Mouse (Mus musculus) gastrocnemius, adult 8-10 months (tissue): ENCODE data around the gene Lgals9. TPM values are rescaled to one million over a fixed set of nuclear protein-coding genes. Genes with fewer than 3 reads are reported as not detected.
"Not testable (repeated sequence)": the region's sequence is repeated elsewhere in the genome, so short reads cannot be mapped to it uniquely, and the experiment has no call there.

Experiments
- DNase-seq, 2 experiments: peaks; one replicate each; pipeline ENCODE4 v3.0.0; 2022; ENCODE audit warnings: low spot score in 2 of 2
- total RNA-seq, 4 experiments: library from RNA; stranded (reverse); gene quantifications; 2 replicates each; pipeline ENCODE4 v1.2.4; 2022

Lgals9 gene
- total RNA-seq, 4 experiments from 2014 or later = 3.2 to 6.8 (median 5.2) TPM

DNA sequence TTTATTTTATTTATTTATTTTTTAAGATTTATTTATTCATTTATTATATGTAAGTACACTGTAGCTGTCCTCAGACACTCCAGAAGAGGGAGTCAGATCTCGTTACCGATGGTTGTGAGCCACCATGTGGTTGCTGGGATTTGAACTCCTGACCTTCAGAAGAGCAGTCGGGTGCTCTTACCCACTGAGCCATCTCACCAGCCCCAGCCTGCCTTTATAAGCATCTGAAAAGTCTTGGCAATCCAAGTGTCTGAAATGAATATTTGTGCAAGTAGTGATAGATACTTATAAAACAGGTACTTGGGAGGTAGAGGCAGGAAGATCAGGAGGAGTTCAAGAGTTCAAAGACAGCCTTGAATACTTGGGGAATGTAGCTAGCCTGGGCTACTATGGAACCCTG is 22.6 kb upstream of the Lgals9 start:
- DNase-seq = not testable (repeated sequence)

DNA sequence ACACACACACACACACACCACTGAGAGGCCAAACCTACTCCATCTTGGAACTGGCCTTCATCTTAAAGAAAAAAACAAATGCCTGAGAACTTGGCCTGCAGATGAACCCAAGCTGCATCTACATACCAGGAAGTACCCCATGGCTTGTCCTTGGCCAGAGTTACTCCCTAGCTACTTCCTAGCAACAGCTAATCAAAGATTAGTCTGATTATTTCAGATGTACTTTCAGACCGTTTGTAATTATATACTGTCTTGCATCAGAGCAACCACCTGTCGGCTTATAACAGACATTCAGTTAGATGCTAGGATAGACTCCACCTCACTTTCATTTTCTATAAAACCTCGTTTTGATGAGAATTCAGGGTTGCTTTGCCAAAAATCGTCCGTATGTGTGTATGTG is 21.7 kb upstream of the Lgals9 start:
- DNase-seq = no peak

DNA sequence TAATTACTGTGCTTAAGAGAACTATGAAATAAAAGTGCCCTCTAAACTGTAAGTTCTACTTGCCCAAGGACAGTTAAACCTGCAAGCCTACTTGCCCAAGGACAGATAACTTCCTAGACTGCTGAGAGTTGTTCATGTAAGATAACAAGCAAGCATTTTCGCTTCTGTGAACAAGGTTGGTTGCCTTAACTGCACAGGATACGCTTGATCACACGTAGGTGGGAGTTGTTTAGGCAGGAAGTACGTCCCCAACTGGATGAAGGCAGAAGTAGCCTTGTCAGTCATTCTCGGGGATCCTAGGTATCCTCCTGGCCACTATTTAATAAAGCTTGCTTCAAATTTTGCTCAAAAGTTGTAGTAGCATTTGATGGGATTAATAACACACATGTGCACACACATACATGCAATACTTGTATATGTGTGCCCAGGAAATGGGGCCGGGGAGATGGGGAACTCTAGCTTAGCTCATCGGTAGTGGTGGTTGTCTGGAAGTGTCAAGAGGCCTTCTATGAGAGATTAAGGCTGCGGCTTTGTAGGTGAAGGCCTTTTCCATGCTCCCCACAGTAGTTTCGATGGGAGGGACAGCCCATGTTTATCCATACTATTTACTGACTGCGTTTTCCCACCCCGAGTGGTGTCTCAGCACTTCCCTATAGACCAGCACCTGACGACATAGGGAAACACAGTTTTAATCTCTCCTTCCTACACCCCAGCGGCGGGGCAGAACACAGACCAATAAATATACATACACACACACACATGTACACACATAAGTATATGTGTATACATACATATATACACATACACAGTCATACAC is 21.0 kb upstream of the Lgals9 start:
- no peak for DNase-seq

GRCm38 (mm10) chr11:79003769-79004638 is 19.3 kb upstream of the Lgals9 start:
- DNase-seq = no peak

- no peak for DNase-seq
Measured at GRCm38 (mm10) chr11:79003053-79003768, 18.5 kb upstream of the Lgals9 start.

- no peak for DNase-seq
Measured at GRCm38 (mm10) chr11:79002551-79002951, 17.8 kb upstream of the Lgals9 start.

GRCm38 (mm10) chr11:79001871-79002270 is 17.1 kb upstream of the Lgals9 start:
- no peak for DNase-seq

GRCm38 (mm10) chr11:78999118-78999517 is 14.4 kb upstream of the Lgals9 start:
- no peak for DNase-seq

DNA sequence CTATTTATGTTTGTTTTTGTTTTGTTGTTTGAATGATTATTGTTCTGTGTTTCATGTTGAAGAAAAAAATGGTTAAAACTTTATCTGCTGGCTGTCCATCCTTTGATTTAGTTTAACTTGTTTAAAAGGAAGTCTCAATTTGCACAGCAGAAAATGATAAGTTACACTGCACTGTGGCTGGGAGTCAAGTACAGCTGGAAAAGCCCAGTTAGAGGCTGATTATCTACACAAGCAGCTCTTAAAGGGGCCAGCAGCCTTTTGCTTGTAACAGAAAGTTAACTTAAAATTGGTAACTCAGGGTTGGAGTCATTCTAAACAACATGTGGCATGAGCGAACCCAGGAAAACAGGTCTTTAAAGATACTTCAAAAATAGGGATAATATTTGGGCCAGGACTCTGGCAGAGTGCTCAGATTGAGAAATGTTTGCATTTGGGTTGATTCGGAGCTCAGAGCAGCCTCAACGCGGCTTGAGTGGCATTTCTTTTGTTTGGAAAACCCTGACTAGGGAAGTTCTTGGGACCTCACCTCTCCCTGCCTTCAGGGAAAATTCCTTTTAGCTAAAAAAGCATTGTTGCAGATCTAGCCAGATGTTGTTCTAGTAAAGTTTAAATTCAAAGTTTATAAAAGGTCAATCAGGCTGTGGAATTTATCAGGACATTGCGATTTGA is 6.3 kb upstream of the Lgals9 start:
- DNase-seq = not testable (repeated sequence)

DNA sequence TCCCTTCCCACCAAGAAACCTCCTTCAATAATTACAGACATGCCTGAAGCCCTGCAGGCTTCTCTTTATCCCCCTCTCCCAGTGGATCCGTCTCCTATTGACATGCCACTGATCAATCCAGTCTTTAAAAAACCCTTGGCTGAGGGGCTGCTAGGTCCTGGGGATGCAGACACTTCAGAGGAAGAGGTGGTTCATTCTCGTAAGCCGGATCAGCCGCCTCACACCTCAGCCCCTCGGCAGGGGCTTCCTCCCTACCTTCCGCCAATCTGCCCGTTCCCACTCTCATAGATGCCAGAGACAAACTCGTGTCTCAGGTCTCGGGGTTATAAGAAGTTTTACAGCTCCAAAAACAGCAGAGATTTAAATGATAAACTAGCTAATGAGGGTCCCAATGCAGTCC is 5.3 kb upstream of the Lgals9 start:
- no peak for DNase-seq

- DNase-seq = not testable (repeated sequence)
Measured at GRCm38 (mm10) chr11:78989206-78989605, 4.5 kb upstream of the Lgals9 start.

GRCm38 (mm10) chr11:78986311-78987002 is 1.7 kb upstream of the Lgals9 start:
- no peak for DNase-seq

- DNase-seq = no peak
Measured at GRCm38 (mm10) chr11:78985505-78985904, 759 bp upstream of the Lgals9 start.

DNA sequence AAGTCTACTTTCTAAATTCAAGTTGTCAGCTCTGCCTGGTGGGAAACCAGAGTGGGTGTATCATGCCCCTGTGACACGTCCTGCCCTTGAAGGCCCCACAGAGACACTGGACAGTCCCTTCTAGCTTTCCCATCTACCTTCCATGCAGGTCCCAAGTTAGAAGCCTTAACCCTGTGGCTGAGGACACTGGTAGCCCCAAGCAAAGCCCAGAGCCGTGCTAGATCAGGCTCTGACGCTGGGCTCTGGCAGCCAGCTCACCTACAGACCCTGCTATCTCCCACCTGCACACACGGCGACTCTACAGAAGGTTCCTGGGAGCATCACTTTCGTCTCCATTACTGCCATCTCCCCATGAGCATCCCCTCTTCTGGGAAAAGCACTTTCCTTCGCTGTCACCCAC is 1.2 kb downstream of the Lgals9 start:
- DNase-seq = no peak

DNA sequence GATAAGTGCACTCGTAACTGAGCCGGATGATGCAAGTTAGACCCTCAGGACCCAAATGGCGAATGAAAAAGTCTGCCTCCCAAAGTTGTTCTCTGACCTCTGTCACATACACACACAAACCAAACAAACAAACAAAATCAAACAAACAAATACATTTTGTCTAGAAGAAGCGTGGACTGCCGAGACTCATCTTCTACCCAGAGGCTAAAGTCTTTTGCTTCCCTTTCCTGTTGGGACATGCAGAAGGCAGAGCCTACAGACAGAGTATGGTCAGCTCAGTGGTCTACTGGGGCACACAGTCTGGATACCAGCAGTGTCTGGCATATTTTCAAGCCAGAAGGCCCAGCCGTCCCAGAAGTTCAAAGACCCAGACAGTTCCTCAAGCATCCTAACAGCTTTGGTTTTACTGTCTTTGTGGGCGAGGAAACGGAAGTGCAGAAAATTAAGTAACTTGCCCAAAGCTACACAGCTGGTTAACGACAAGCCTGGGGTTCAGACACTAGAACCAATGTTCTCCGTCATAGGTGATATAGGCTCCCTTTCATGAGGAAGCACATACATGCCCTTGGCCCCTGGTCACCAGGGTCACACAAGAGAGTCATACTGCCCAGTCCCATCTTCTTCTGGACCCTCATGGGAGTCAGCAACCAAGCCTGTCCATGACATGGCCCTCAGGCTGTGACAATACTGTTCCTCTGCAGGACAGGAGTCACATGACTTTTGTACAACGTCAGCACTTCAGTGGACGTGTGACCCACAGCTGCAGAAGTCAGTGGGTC is 2.0 kb downstream of the Lgals9 start:
- no peak for DNase-seq

DNA sequence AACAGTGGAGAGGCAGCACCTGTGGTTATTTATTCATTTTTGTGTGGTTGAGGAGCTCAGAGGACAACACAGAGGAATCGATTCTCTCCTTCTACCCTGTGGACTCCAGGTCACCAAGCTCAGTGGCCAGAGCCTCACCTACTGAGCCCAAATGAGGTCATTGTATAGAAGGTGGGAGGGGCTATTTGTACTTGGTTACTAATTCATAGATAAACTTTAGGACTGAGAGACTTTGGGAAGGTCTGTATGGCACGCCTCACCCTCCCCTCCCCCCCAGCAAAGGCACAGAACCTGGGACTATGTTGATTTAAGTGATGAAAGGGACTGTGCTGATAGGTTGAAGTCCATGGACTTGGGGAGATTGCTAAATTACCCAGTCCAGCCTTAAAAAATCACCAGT is 2.7 kb downstream of the Lgals9 start:
- no peak for DNase-seq

DNA sequence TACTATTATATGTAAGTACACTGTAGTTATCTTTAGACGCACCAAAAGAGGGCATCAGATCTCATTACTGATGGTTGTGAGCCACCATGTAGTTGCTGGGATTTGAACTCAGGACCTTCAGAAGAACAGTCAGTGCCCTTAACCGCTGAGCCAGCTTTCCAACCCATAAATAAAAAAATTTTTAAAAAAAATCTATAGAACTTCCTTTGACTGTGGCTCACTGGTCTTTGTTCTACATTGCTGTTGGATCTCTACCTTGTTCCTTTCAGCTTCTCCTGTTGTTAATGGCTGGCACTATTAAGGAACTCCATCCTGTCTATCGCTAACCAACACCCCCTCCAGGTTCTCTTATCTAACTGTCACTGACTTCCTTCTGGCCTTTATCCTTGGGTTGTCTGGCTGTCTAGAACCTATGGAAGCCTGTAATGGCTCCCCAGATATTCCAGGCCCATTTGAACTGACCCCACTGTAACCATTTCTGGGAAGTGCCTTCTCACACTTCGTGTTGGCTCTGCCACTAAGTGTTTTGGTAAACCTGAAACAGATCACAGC is 4.6 kb downstream of the Lgals9 start:
- no peak for DNase-seq

DNA sequence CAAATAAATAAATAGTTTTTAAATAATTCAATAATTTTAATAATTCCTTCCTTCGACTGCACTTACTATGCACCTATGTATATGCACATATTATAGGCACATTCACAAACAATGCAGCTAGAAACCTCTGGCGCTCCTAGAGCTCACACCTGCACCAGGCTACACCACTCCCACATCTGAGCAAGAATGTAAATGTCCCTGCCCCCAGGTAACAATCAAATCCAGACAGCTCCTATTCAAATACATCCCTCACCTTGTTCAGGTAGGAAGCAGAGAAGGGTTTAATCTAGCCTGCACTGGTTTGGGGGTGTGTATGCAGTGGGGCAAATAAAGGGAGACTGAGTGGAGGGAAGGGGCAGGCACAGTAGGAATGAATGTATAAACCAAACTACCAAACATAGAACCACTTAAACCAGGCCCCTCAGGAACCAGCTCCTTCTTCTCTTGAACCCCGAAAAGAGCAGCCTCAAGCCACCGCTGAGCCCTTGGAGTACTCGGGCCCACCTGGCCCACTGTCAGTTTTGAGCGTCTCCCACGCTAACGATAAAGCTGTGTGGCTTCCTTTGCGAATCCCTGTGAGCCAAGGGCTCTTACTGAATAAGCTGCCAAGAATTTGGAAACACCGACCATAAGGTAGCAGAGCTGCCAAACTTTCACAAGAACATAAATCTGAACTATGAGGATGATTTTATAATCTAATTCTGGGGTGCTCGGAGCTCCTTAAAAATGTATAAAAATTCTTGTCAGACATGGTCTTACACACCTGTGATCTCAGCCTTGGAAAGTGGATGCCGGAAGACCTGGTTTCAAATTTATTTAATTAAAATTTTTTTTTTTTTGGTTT is 6.3 kb downstream of the Lgals9 start:
- no peak for DNase-seq
